Mouse (Mus musculus) heart, postnatal 0 days (tissue): Measurements from ENCODE around the gene Bhmt2. TPM values are rescaled to one million over a fixed set of nuclear protein-coding genes. Genes with fewer than 3 reads are reported as not detected.

ENCODE experiments used
- ATAC-seq: fragments of 200-750 bp; cut with Nextera tagmentation; 2 replicates; pipeline ENCODE4 v1.8.0; 2017; ENCODE audit warnings: low read depth, moderate number of reproducible peaks, moderate library complexity; ENCODE audit not compliant: insufficient read depth
- DNase-seq: peaks from one replicate; pipeline ENCODE4 v3.0.0-alpha.2; 2016; ENCODE audit warnings: low spot score
- H3K27ac ChIP-seq: fragments of 300-500 bp; sonication (generic); 2 replicates; pipeline ENCODE4 v1.5.1; 2014; ENCODE audit warnings: low read depth, mild to moderate bottlenecking
- H3K27me3 ChIP-seq: fragments of 300-500 bp; sonication (generic); 2 replicates; pipeline ENCODE4 v1.6.1; 2014; ENCODE audit warnings: low read length, mixed read lengths; ENCODE audit not compliant: control insufficient read depth, insufficient read depth
- H3K36me3 ChIP-seq: fragments of 300-500 bp; sonication (generic); replicated peaks from 2 replicates; pipeline ENCODE4 v1.6.1; 2014; ENCODE audit warnings: low read length, mixed read lengths; ENCODE audit not compliant: control insufficient read depth, insufficient read depth
- H3K4me1 ChIP-seq: fragments of 300-500 bp; sonication (generic); 2 replicates; pipeline ENCODE4 v1.6.1; 2014; ENCODE audit warnings: antibody characterized with exemption; ENCODE audit not compliant: control insufficient read depth, insufficient read depth
- H3K4me2 ChIP-seq: fragments of 300-500 bp; sonication (generic); 2 replicates; pipeline ENCODE4 v1.6.1; 2014; ENCODE audit warnings: low read depth, mild to moderate bottlenecking, low read length, moderate library complexity
- H3K4me3 ChIP-seq: fragments of 300-500 bp; sonication (generic); 2 replicates; pipeline ENCODE4 v1.5.1; 2014; ENCODE audit warnings: low read depth, low read length
- H3K9ac ChIP-seq: fragments of 300-500 bp; sonication (generic); replicated peaks from 2 replicates; pipeline ENCODE4 v1.6.1; 2014; ENCODE audit warnings: low read depth, low read length, mixed read lengths
- H3K9me3 ChIP-seq: fragments of 300-500 bp; sonication (generic); replicated peaks from 2 replicates; pipeline ENCODE4 v1.6.1; 2016; ENCODE audit warnings: low read length; ENCODE audit not compliant: control insufficient read depth
- CTCF ChIP-seq: IDR thresholded peaks from 2 replicates; pipeline ENCODE4 v1.5.1; 2016; ENCODE audit warnings: antibody characterized with exemption, control low read depth, low read depth
- EP300 ChIP-seq: IDR thresholded peaks from 2 replicates; pipeline ENCODE4 v1.6.1; 2016; ENCODE audit warnings: antibody characterized with exemption, low read depth
- WGBS: fragments of 180-500 bp; shearing (Covaris S2); extraction: QIAGEN DNeasy Blood & Tissue Kit; methylation state at CpG from one replicate; pipeline ENCODE4 v1.1.7; 2014; 5-methylcytosine and 5-hydroxymethylcytosine counted together
- polyA plus RNA-seq: library from polyadenylated mRNA; unstranded; fragments of >200 nt; fragmentation: Nextera tagmentation; extraction: Ambion mirVana; gene quantifications from 2 replicates; pipeline ENCODE4 v1.2.1, GENCODE M21; 2015
- total RNA-seq: library from RNA; depleted of rRNA; stranded (reverse); fragments of >200 nt; gene quantifications from 2 replicates; pipeline ENCODE4 v1.2.3, GENCODE M21; 2014; ENCODE audit warnings: low replicate concordance

Gene Bhmt2
- total and polyA plus RNA-seq, 2 experiments from 2014 or later, result not detected

- no peaks in the 10 kb centered on the region for H3K36me3 ChIP-seq
- TF ChIP-seq CTCF (no peak), EP300 (no peak)
- H3K4me3 ChIP-seq, result no peak overlapping the region
These were observed 806 bp downstream of the Bhmt2 start for GRCm38 (mm10) chr13:93673296-93673695.

GRCm38 (mm10) chr13:93672371-93672770, 1.7 kb downstream of the Bhmt2 start:
- Histone ChIP-seq H3K27ac (no peak overlapping the region), H3K9ac (no peak overlapping the region), H3K4me1 (no peaks in the 10 kb centered on the region), H3K4me2 (no peak overlapping the region), H3K36me3 (no peaks in the 10 kb centered on the region), H3K9me3 (no peaks in the 10 kb centered on the region), H3K4me3 (no peak overlapping the region), H3K27me3 (peaks cover 10% of the 10 kb centered on the region; the same call in 1 of the 2 replicates)
- ATAC-seq (no peak), DNase-seq (no peak)
- TF ChIP-seq CTCF (no peak), EP300 (no peak)
- 86% methylated on average over 4 of the region's 4 CpGs for WGBS

More at GRCm38 (mm10) chr13:93673296-93673695, 806 bp downstream of the Bhmt2 start:
- H3K4me1 ChIP-seq, result no peaks in the 10 kb centered on the region
- 72% methylated on average over 2 of the region's 2 CpGs for WGBS
- H3K27me3 ChIP-seq, result peaks cover 10% of the 10 kb centered on the region; the same call in 1 of the 2 replicates
- H3K9me3 ChIP-seq, result no peaks in the 10 kb centered on the region
- H3K9ac ChIP-seq, result no peak overlapping the region
- DNase-seq (no peak), ATAC-seq (no peak)
- no peak overlapping the region for H3K4me2 ChIP-seq
- no peak overlapping the region for H3K27ac ChIP-seq

- ATAC-seq (no peak), DNase-seq (no peak)
- Histone ChIP-seq H3K27ac (no peak overlapping the region), H3K4me1 (no peaks in the 10 kb centered on the region), H3K9ac (no peak overlapping the region), H3K4me3 (no peak overlapping the region), H3K27me3 (no peaks in the 10 kb centered on the region), H3K4me2 (no peak overlapping the region), H3K36me3 (no peaks in the 10 kb centered on the region), H3K9me3 (no peaks in the 10 kb centered on the region)
- 66% methylated on average over 4 of the region's 4 CpGs for WGBS
- TF ChIP-seq EP300, result no peak
These were observed 6.5 kb downstream of the Bhmt2 start for GRCm38 (mm10) chr13:93667586-93667985.

DNA sequence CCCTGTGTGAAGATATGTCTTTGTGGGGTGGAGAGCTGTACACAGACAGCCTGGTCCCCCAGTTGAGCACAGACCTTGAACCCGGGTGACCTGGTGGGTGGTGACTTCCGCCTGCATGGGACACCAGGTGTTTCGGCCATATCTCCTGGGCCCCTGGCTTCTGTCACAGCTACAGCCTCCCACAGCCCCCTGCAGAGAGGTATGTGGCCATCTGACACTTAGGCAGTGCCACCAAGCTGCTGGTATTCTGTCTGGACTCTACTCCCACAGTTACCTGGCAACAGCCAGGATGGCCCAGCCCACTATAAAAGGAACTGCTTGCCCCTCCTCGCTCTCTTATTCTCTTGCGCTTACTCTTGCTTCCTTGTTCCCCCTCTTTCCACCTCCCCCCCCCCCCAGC, 16.2 kb downstream of the Bhmt2 start:
- no peak for ATAC-seq
- Histone ChIP-seq H3K9ac (no peak overlapping the region), H3K27me3 (no peaks in the 10 kb centered on the region), H3K27ac (no peak overlapping the region), H3K9me3 (no peaks in the 10 kb centered on the region), H3K4me1 (no peaks in the 10 kb centered on the region), H3K4me3 (no peak overlapping the region), H3K4me2 (no peak overlapping the region), H3K36me3 (no peaks in the 10 kb centered on the region)
- DNase-seq, result no peak
- 74% methylated on average over 5 of the region's 5 CpGs for WGBS
- TF ChIP-seq EP300, result no peak
- no peak for TF ChIP-seq CTCF

GRCm38 (mm10) chr13:93653382-93653781, 20.7 kb downstream of the Bhmt2 start:
- TF ChIP-seq EP300, result no peak
- TF ChIP-seq CTCF, result no peak
- Histone ChIP-seq H3K36me3 (no peaks in the 10 kb centered on the region), H3K4me3 (no peak overlapping the region), H3K27me3 (no peaks in the 10 kb centered on the region), H3K4me1 (no peaks in the 10 kb centered on the region), H3K9me3 (no peaks in the 10 kb centered on the region), H3K27ac (no peak overlapping the region), H3K4me2 (no peak overlapping the region), H3K9ac (no peak overlapping the region)
- 68% methylated on average over 6 of the region's 6 CpGs for WGBS
- ATAC-seq (no peak), DNase-seq (no peak)

- Histone ChIP-seq H3K9ac (no peak overlapping the region), H3K9me3 (no peaks in the 10 kb centered on the region), H3K27me3 (no peaks in the 10 kb centered on the region), H3K4me2 (no peak overlapping the region), H3K27ac (no peak overlapping the region), H3K36me3 (no peaks in the 10 kb centered on the region), H3K4me3 (no peak overlapping the region), H3K4me1 (no peaks in the 10 kb centered on the region)
- DNase-seq (no peak), ATAC-seq (no peak)
- 63% methylated on average over 7 of the region's 7 CpGs for WGBS
- TF ChIP-seq CTCF (no peak), EP300 (no peak)
These were observed 25.5 kb downstream of the Bhmt2 start for GRCm38 (mm10) chr13:93648387-93649130.
